Mouse (Mus musculus): ENCODE measurements at regions not wholly inside any gene's neighbourhood (a gene's known extent, or its start where the extent isn't known, plus 50 kb on each side); places are given as distances from the start of the nearest gene placed in this dataset.

GRCm38 (mm10) chr6:49999365-49999764 lies 110.7 kb upstream of the Mpp6 start:
- DNase-seq: no peak

- no peak for DNase-seq
These were observed 102.0 kb upstream of the Mpp6 start for GRCm38 (mm10) chr6:50008074-50008473.

- DNase-seq: no peak
These were observed 101.2 kb upstream of the Mpp6 start for GRCm38 (mm10) chr6:50008869-50009268.

- no peak for DNase-seq
These were observed 100.7 kb upstream of the Mpp6 start for GRCm38 (mm10) chr6:50009339-50009738.

GRCm38 (mm10) chr6:50009856-50010255 lies 100.2 kb upstream of the Mpp6 start:
- no peak for DNase-seq

GRCm38 (mm10) chr6:50011071-50011470 lies 99.0 kb upstream of the Mpp6 start:
- no peak for DNase-seq

- no peak for DNase-seq
These were observed 98.1 kb upstream of the Mpp6 start for GRCm38 (mm10) chr6:50011746-50012453.

GRCm38 (mm10) chr6:50013067-50013466 lies 97.0 kb upstream of the Mpp6 start:
- no peak for DNase-seq

- no peak for DNase-seq
These were observed 96.2 kb upstream of the Mpp6 start for GRCm38 (mm10) chr6:50013842-50014241.

- DNase-seq: no peak
These were observed 82.1 kb upstream of the Mpp6 start for GRCm38 (mm10) chr6:50027981-50028380.

- DNase-seq: no peak
These were observed 80.0 kb upstream of the Mpp6 start for GRCm38 (mm10) chr6:50029895-50030515.

GRCm38 (mm10) chr6:50031356-50031755 lies 78.7 kb upstream of the Mpp6 start:
- no peak for DNase-seq

- DNase-seq: peak; percentile 8
These were observed 77.0 kb upstream of the Mpp6 start for GRCm38 (mm10) chr6:50032894-50033595.

GRCm38 (mm10) chr6:50037614-50038013 lies 72.4 kb upstream of the Mpp6 start:
- DNase-seq: no peak

GRCm38 (mm10) chr6:50038369-50038768 lies 71.7 kb upstream of the Mpp6 start:
- DNase-seq: no peak

GRCm38 (mm10) chr6:50041044-50041443 lies 69.0 kb upstream of the Mpp6 start:
- no peak for DNase-seq

- no peak for DNase-seq
These were observed 67.9 kb upstream of the Mpp6 start for GRCm38 (mm10) chr6:50042127-50042526.

- no peak for DNase-seq
These were observed 65.9 kb upstream of the Mpp6 start for GRCm38 (mm10) chr6:50044165-50044564.

GRCm38 (mm10) chr6:50046721-50047120 lies 63.3 kb upstream of the Mpp6 start:
- no peak for DNase-seq

GRCm38 (mm10) chr6:50052416-50052815 lies 57.6 kb upstream of the Mpp6 start:
- no peak for DNase-seq

- DNase-seq: no peak
These were observed 57.0 kb upstream of the Mpp6 start for GRCm38 (mm10) chr6:50053086-50053485.

- no peak for DNase-seq
These were observed 55.8 kb upstream of the Mpp6 start for GRCm38 (mm10) chr6:50054233-50054632.

- no peak for DNase-seq
These were observed 51.4 kb upstream of the Mpp6 start for GRCm38 (mm10) chr6:50058596-50058995.

GRCm38 (mm10) chr6:50059917-50060316 lies 50.1 kb upstream of the Mpp6 start:
- no peak for DNase-seq

Measured in right cerebral cortex, adult 18-20 months (tissue).